Mouse (Mus musculus): Measurements from ENCODE around the gene Ebi3.

GRCm38 (mm10) chr17:55949400-55949799, 3.0 kb upstream of the Ebi3 start, which contains the start of gene Zfp119b:
- TF ChIP-seq CTCF (IDR thresholded peaks at IDR 0.05) (no peak), EP300 (IDR thresholded peaks at IDR 0.05) (no peak)

Measured in lung, postnatal 0 days (tissue).